Mouse (Mus musculus): ENCODE results near the gene Mfsd2b. TPM values are rescaled to one million over a fixed set of nuclear protein-coding genes. Genes with fewer than 3 reads are reported as not detected.

Mfsd2b gene
- total RNA-seq, 2 experiments from 2014 or later = 0.36 to 0.59 TPM

DNA sequence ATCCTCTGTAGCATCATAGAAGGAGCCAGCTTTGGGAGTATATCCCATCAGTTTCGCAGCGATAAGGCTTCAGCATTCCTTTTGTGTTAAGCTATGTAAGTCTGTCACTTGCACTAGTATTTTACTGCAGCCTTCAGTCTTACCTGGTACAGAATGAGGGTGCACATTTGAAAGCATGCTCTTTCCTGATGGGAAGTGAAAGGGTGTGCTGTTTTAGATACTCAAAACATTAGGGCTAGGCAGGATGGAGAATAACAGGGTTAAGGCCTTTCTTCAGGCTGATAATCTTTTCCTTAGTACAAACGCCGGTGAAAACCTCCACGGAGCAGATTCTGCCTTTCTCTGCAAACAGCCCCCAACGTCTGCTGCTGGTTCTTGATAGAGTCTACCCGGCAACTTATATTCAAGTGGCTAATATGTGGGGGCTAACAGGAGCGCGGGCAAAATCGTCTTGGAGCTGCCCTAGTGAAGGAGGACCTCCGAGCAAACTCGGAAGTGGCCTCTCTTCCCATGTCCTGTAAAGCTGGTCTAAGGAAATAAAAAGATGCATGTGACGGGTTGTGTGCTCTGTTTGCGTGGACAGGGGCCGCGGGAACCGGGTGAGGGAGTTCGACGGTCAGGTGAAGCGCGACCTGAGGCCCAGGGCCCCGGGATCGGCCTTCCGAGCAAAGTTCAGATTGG, 57.3 kb downstream of the Mfsd2b start:
- no peak for DNase-seq (ENCODE audit: low spot score in 2 of 2)

DNA sequence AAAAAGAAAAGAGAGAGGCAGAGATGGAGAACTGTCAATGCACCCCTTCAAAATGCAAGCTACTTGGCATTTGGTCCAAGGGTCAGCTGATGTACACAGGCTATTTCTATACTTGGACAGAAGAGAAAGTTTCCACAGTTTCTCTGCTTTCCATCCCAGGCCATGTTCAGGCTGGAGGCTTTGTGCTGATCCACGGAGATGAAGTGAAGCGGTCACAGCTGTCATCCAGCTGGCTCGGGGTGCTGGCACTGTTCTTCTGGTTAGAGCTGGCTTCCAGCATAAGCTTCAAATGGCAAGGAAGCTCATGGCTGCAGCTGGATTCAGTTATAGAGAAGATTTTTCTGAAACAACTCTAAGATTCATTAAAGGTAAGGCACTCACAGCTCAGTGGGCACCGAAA, 60.5 kb downstream of the Mfsd2b start:
- DNase-seq (ENCODE audit: low spot score in 2 of 2) = no peak

Other genes with a start within 250 kb of the Mfsd2b start
- 1 to 10 TPM; 1.9 to 3.0 TPM for gene Fam228a, start 135.9 kb downstream of the Mfsd2b start, total RNA-seq (2021)
- 10 to 100 TPM; 10.9 to 11.7 TPM for gene Pfn4, start 105.3 kb downstream of the Mfsd2b start, total RNA-seq (2021)
- gene Fam228b, start 105.1 kb downstream of the Mfsd2b start, total RNA-seq (2021) = 10 to 100 TPM; 21.9 to 26.6 TPM
- gene Sf3b6, start 56.8 kb downstream of the Mfsd2b start, total RNA-seq (2021) = 10 to 100 TPM; 68.4 to 76.9 TPM
- 10 to 100 TPM; 43.3 to 56.1 TPM for gene Fkbp1b, start 32.8 kb downstream of the Mfsd2b start, total RNA-seq (2021)
- gene Wdcp, start 31.1 kb downstream of the Mfsd2b start, total RNA-seq (2021) = 10 to 100 TPM; 13.0 to 14.8 TPM
- gene Ubxn2a, start 33.3 kb upstream of the Mfsd2b start, total RNA-seq (2021) = 10 to 100 TPM; 51.1 to 52.9 TPM
- 10 to 100 TPM; 32.8 to 33.2 TPM for gene Atad2b, start 43.0 kb upstream of the Mfsd2b start, total RNA-seq (2021)

All from layer of hippocampus, adult 18-20 months (tissue).